Comparison of ENCODE assay signal across 8 mouse cellular contexts in genomic region chr8:70601271-70601649, GRCm38 (mm10). TPM values are rescaled to one million over a fixed set of nuclear protein-coding genes. Genes with fewer than 3 reads are reported as not detected.
DNase-seq lines count a peak whose midpoint lies in the region; ATAC-seq and TF ChIP-seq lines count a peak whose summit lies in the region.

No protein-coding gene starts in this region.

- peak; percentile 79 for DNase-seq in layer of hippocampus, adult 11-12 months (ENCODE audit: low spot score)
- no peak for DNase-seq in layer of hippocampus, adult 9-10 months (ENCODE audit: low spot score)
- peak; percentile 70 to 84 for DNase-seq in cerebellum, postnatal 36 days
- DNase-seq in gastrocnemius, adult 2 months, result peak; percentile 75
- peak; percentile 79 for DNase-seq in intestine, embryonic 14.5 days (ENCODE audit: low spot score)
- peak; percentile 78 to 83 for DNase-seq in left cerebral cortex, postnatal 36 days (ENCODE audit: low spot score in 2 of 2)
- peak; percentile 89 for DNase-seq in right cerebral cortex, postnatal 4 days

- H3K4me2 ChIP-seq in intestine, embryonic 14.5 days (ENCODE audit: low read length), result peak overlapping the region; percentile 43

- H3K9ac ChIP-seq in intestine, embryonic 14.5 days (ENCODE audit: low read length), result no peak overlapping the region

- peak; percentile 42; the same call in 1 of the 2 replicates for ATAC-seq in intestine, embryonic 14.5 days (replicated peaks; ENCODE audit: low FRiP score, low TSS enrichment, low read depth)
- peak; percentile 85 for ATAC-seq in megakaryocyte progenitor cell, adult 5-6 weeks (replicated peaks; ENCODE audit: poor library complexity)

- under 1% methylated on average over 26 of the region's 26 CpGs for WGBS in intestine, embryonic 14.5 days

- TF ChIP-seq CTCF in gastrocnemius, adult 2 months (IDR thresholded peaks at IDR 0.05), result no peak

- peak overlapping the region; percentile 21 for H3K4me3 ChIP-seq in gastrocnemius, adult 2 months
- no peak overlapping the region for H3K4me3 ChIP-seq in intestine, embryonic 14.5 days (ENCODE audit: low read depth, low read length)

- peaks cover 43% of the 10 kb centered on the region for H3K4me1 ChIP-seq in intestine, embryonic 14.5 days (replicated peaks; ENCODE audit: control insufficient read depth, insufficient read depth, low read length)

- intact Hi-C loops in gastrocnemius, adult 2 months (cut with DNase I), result no loop called here
- intact Hi-C loops in left cerebral cortex, postnatal 36 days (cut with DNase I), result no loop called here

- H3K9me3 ChIP-seq in intestine, embryonic 14.5 days (ENCODE audit: control insufficient read depth, low read length), result no peaks in the 10 kb centered on the region

- H3K36me3 ChIP-seq in intestine, embryonic 14.5 days (ENCODE audit: control insufficient read depth, insufficient read depth, low read length), result peaks cover 12% of the 10 kb centered on the region

- H3K27me3 ChIP-seq in intestine, embryonic 14.5 days (replicated peaks; ENCODE audit: control insufficient read depth, insufficient read depth, low read length), result no peaks in the 10 kb centered on the region

- H3K27ac ChIP-seq in gastrocnemius, adult 2 months, result peak overlapping the region; percentile 66
- peak overlapping the region; percentile 65 for H3K27ac ChIP-seq in intestine, embryonic 14.5 days (ENCODE audit: low read depth)

RNA-seq across cellular contexts. Expression of gene Isyna1, which starts 7.1 kb away (rescaled TPM):
- total RNA-seq in gastrocnemius, adult 2 months (2021), result 1 to 10 TPM; 3.2 to 4.3 TPM
- 86.8 and 106 TPM in 2 replicates for polyA plus RNA-seq in intestine, embryonic 14.5 days (2014; fragmentation: Nextera tagmentation; extraction: Ambion mirVana)
- total RNA-seq in left cerebral cortex, postnatal 36 days (2021), result 10 to 100 TPM; 47.5 to 53.0 TPM
- 26.1 and 39.0 TPM in 2 replicates for total RNA-seq in megakaryocyte progenitor cell, adult 5-6 weeks (2015)
- total RNA-seq in megakaryocyte progenitor cell, adult 5-6 weeks (2017), result 42.9 and 45.4 TPM in 2 replicates

RNA-seq across cellular contexts. Expression of gene Ssbp4, which starts 7.4 kb away (rescaled TPM):
- total RNA-seq in gastrocnemius, adult 2 months (2021), result 10 to 100 TPM in 1 of 2 experiments, 1 to 10 TPM in 1; 9.2 to 14.4 TPM
- 124 and 125 TPM in 2 replicates for polyA plus RNA-seq in intestine, embryonic 14.5 days (2014; fragmentation: Nextera tagmentation; extraction: Ambion mirVana)
- total RNA-seq in left cerebral cortex, postnatal 36 days (2021), result 100 to 1,000 TPM; 257 to 265 TPM
- 31.6 and 40.7 TPM in 2 replicates for total RNA-seq in megakaryocyte progenitor cell, adult 5-6 weeks (2015)
- 40.2 and 69.7 TPM in 2 replicates for total RNA-seq in megakaryocyte progenitor cell, adult 5-6 weeks (2017)

RNA-seq across cellular contexts. Expression of gene Lrrc25, which starts 14.7 kb away (rescaled TPM):
- under 1 TPM; 0.42 to 0.48 TPM for total RNA-seq in gastrocnemius, adult 2 months (2021)
- polyA plus RNA-seq in intestine, embryonic 14.5 days (2014; fragmentation: Nextera tagmentation; extraction: Ambion mirVana), result 1.2 and 2.0 TPM in 2 replicates
- total RNA-seq in left cerebral cortex, postnatal 36 days (2021), result 1 to 10 TPM in 1 of 2 experiments, under 1 TPM in 1; 0.44 to 1.2 TPM
- 6.2 and 12.9 TPM in 2 replicates for total RNA-seq in megakaryocyte progenitor cell, adult 5-6 weeks (2015)
- 4.7 and 5.4 TPM in 2 replicates for total RNA-seq in megakaryocyte progenitor cell, adult 5-6 weeks (2017)

RNA-seq across cellular contexts. Expression of gene Gdf15, which starts 31.0 kb away (rescaled TPM):
- under 1 TPM in 1 of 2 experiments, not detected in 1; 0.28 TPM for total RNA-seq in gastrocnemius, adult 2 months (2021)
- 0.55 and 1.1 TPM in 2 replicates for polyA plus RNA-seq in intestine, embryonic 14.5 days (2014; fragmentation: Nextera tagmentation; extraction: Ambion mirVana)
- not detected for total RNA-seq in left cerebral cortex, postnatal 36 days (2021)
- total RNA-seq in megakaryocyte progenitor cell, adult 5-6 weeks (2015), result not detected in 2 replicates
- total RNA-seq in megakaryocyte progenitor cell, adult 5-6 weeks (2017), result not detected in 2 replicates

RNA-seq across cellular contexts. Expression of gene Pgpep1, which starts 58.9 kb away (rescaled TPM):
- 10 to 100 TPM in 1 of 2 experiments, 1 to 10 TPM in 1; 9.3 to 22.5 TPM for total RNA-seq in gastrocnemius, adult 2 months (2021)
- 65.5 and 65.9 TPM in 2 replicates for polyA plus RNA-seq in intestine, embryonic 14.5 days (2014; fragmentation: Nextera tagmentation; extraction: Ambion mirVana)
- 10 to 100 TPM; 11.6 to 17.2 TPM for total RNA-seq in left cerebral cortex, postnatal 36 days (2021)
- 11.7 and 11.8 TPM in 2 replicates for total RNA-seq in megakaryocyte progenitor cell, adult 5-6 weeks (2015)
- total RNA-seq in megakaryocyte progenitor cell, adult 5-6 weeks (2017), result 3.6 and 5.2 TPM in 2 replicates

Comparison
In these comparisons a context has a peak if more than half of its experiments do, and no peak if none do; other contexts are left out.
1. RNA of gene Isyna1, which starts 7.1 kb away (total RNA-seq): 47.5 to 53.0 TPM in left cerebral cortex, postnatal 36 days and 26.1 to 45.4 TPM in megakaryocyte progenitor cell, adult 5-6 weeks; 3.2 to 4.3 TPM in gastrocnemius, adult 2 months; every median in the first group is over 4 times any median in the second.